ENCODE assay signal across 8 mouse cellular contexts in the genomic region with DNA sequence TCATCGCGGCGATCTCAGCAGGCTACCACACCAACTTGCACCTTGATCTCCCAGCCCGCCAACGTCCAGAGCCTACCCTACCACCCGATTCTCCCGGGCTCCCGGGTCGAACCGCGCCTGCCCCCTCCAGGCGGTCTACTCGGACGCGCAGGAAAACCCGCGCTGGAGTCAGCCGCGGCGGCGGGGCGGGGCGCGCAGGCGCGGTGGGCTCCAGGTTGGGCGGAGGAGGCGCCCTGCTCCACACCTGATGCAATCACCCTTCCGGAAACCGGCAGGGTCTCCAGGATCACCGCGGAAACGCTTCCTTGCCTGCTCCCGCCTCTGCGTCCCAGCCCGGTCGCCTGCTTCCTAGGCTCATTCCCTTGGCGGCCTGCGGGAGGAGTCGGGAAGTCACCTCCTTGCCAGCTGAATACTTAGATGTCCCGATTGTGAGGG. TPM values are rescaled to one million over a fixed set of nuclear protein-coding genes. Genes with fewer than 3 reads are reported as not detected.
DNase-seq lines count a peak whose midpoint lies in the region; ATAC-seq and TF ChIP-seq lines count a peak whose summit lies in the region.

No protein-coding gene starts in this region.

- H3K4me3 ChIP-seq in forebrain, embryonic 11.5 days (ENCODE audit: low read depth, low read length) = peak overlapping the region; percentile 55
- H3K4me3 ChIP-seq in heart, embryonic 14.5 days (ENCODE audit: control insufficient read depth in 1 of 2, insufficient read depth in 1 of 2, low read depth in 1 of 2, low read length in 2 of 2) = peak overlapping the region; percentile 56 to 64
- H3K4me3 ChIP-seq in liver, embryonic 12.5 days = peak overlapping the region; percentile 47
- H3K4me3 ChIP-seq in neural tube, embryonic 12.5 days = peak overlapping the region; percentile 48

- H3K9me3 ChIP-seq in forebrain, embryonic 11.5 days (ENCODE audit: control insufficient read depth, low read length) = no peaks in the 10 kb centered on the region
- no peaks in the 10 kb centered on the region for H3K9me3 ChIP-seq in heart, embryonic 14.5 days (ENCODE audit: control insufficient read depth, low read length)
- no peaks in the 10 kb centered on the region for H3K9me3 ChIP-seq in liver, embryonic 12.5 days (replicated peaks)
- no peaks in the 10 kb centered on the region for H3K9me3 ChIP-seq in neural tube, embryonic 12.5 days

- TF ChIP-seq CTCF in brain, embryonic 14.5 days (IDR thresholded peaks at IDR 0.05; ENCODE audit: borderline replicate concordance, extremely low read depth, insufficient read depth, insufficient read length) = peak; percentile 33; the same call in 1 of the 2 replicates

- peak; percentile 58; the same call in 1 of the 2 replicates for TF ChIP-seq POLR2A in brain, embryonic 14.5 days (IDR thresholded peaks at IDR 0.05; ENCODE audit: borderline replicate concordance, extremely low read depth, insufficient read depth, insufficient read length, poor library complexity, severe bottlenecking)

- peak; percentile 67 for ATAC-seq in forebrain, embryonic 11.5 days (replicated peaks; ENCODE audit: low FRiP score)
- ATAC-seq in heart, embryonic 14.5 days (ENCODE audit: insufficient number of reproducible peaks, insufficient read depth, low FRiP score, low read depth) = peak; percentile 65
- ATAC-seq in liver, embryonic 12.5 days = no peak
- peak; percentile 41; the same call in 1 of the 2 replicates for ATAC-seq in neural tube, embryonic 12.5 days (ENCODE audit: low FRiP score, low read depth)

- H3K27me3 ChIP-seq in forebrain, embryonic 11.5 days (ENCODE audit: control insufficient read depth, insufficient read depth, low read length) = no peaks in the 10 kb centered on the region
- no peaks in the 10 kb centered on the region for H3K27me3 ChIP-seq in heart, embryonic 14.5 days (ENCODE audit: control insufficient read depth, insufficient read depth, low read length)
- H3K27me3 ChIP-seq in liver, embryonic 12.5 days (replicated peaks) = peaks cover 69% of the 10 kb centered on the region
- H3K27me3 ChIP-seq in neural tube, embryonic 12.5 days (replicated peaks) = no peaks in the 10 kb centered on the region

- peak overlapping the region; percentile 68 for H3K4me2 ChIP-seq in forebrain, embryonic 11.5 days (ENCODE audit: low read depth, low read length, severe bottlenecking)
- peak overlapping the region; percentile 78 for H3K4me2 ChIP-seq in heart, embryonic 14.5 days (ENCODE audit: low read length)
- H3K4me2 ChIP-seq in liver, embryonic 12.5 days = peak overlapping the region; percentile 62
- H3K4me2 ChIP-seq in neural tube, embryonic 12.5 days (replicated peaks) = peak overlapping the region; percentile 75

- peaks cover 10% of the 10 kb centered on the region; the same call in 1 of the 2 replicates for H3K4me1 ChIP-seq in forebrain, embryonic 11.5 days (replicated peaks; ENCODE audit: control insufficient read depth, insufficient read depth, low read length)
- H3K4me1 ChIP-seq in heart, embryonic 14.5 days (ENCODE audit: control insufficient read depth in 2 of 2, insufficient read depth in 2 of 2, low read length in 2 of 2) = peaks cover 2 to 22% of the 10 kb centered on the region in 2 experiments; a peak in 2 of 4 replicates
- peaks cover 9% of the 10 kb centered on the region; the same call in 1 of the 2 replicates for H3K4me1 ChIP-seq in liver, embryonic 12.5 days
- H3K4me1 ChIP-seq in neural tube, embryonic 12.5 days = peaks cover 23% of the 10 kb centered on the region

- H3K27ac ChIP-seq in forebrain, embryonic 11.5 days (ENCODE audit: low read depth, low read length) = no peak overlapping the region
- peak overlapping the region; percentile 24 to 51; a peak in 3 of 4 replicates for H3K27ac ChIP-seq in heart, embryonic 14.5 days (replicated peaks in 1 of 2; ENCODE audit: control insufficient read depth in 1 of 2, insufficient read depth in 1 of 2, low read depth in 2 of 2, low read length in 2 of 2)
- no peak overlapping the region for H3K27ac ChIP-seq in liver, embryonic 12.5 days
- peak overlapping the region; percentile 26; the same call in 1 of the 2 replicates for H3K27ac ChIP-seq in neural tube, embryonic 12.5 days

- peak overlapping the region; percentile 72 for H3K9ac ChIP-seq in forebrain, embryonic 11.5 days (ENCODE audit: low read length)
- peak overlapping the region; percentile 67 for H3K9ac ChIP-seq in heart, embryonic 14.5 days (ENCODE audit: low read length)
- peak overlapping the region; percentile 27; the same call in 1 of the 2 replicates for H3K9ac ChIP-seq in liver, embryonic 12.5 days
- peak overlapping the region; percentile 51 for H3K9ac ChIP-seq in neural tube, embryonic 12.5 days

- under 1% methylated on average over 41 of the region's 41 CpGs for WGBS in forebrain, embryonic 11.5 days
- WGBS in heart, embryonic 14.5 days = under 1% methylated on average over 41 of the region's 41 CpGs
- under 1% methylated on average over 41 of the region's 41 CpGs for WGBS in liver, embryonic 12.5 days (ENCODE audit: insufficient replicate concordance)
- WGBS in neural tube, embryonic 12.5 days = under 1% methylated on average over 41 of the region's 41 CpGs

- DNase-seq in B cell, adult 2 months = peak; percentile 53 to 62
- DNase-seq in brain, embryonic 14.5 days (ENCODE audit: low read depth) = peak; percentile 91
- peak; percentile 91 for DNase-seq in forebrain, embryonic 11.5 days (ENCODE audit: low spot score)
- DNase-seq in kidney, postnatal 14 days = peak; percentile 95
- DNase-seq in testis, postnatal 14 days (ENCODE audit: low spot score) = peak; percentile 82

- no peaks in the 10 kb centered on the region for H3K36me3 ChIP-seq in forebrain, embryonic 11.5 days (ENCODE audit: control insufficient read depth, insufficient read depth, low read length)
- H3K36me3 ChIP-seq in heart, embryonic 14.5 days (ENCODE audit: control insufficient read depth, insufficient read depth, low read length) = no peaks in the 10 kb centered on the region
- no peaks in the 10 kb centered on the region for H3K36me3 ChIP-seq in liver, embryonic 12.5 days
- H3K36me3 ChIP-seq in neural tube, embryonic 12.5 days = no peaks in the 10 kb centered on the region

RNA-seq across cellular contexts. Expression of a gene that starts 1.6 kb away (rescaled TPM):
- polyA plus RNA-seq in brain, embryonic 14.5 days (2012; rRNA removed) = 19.9 and 47.9 TPM in 2 replicates
- 35.1 and 35.3 TPM in 2 replicates for polyA plus RNA-seq in forebrain, embryonic 11.5 days (2014; fragmentation: Nextera tagmentation; extraction: Ambion mirVana)
- polyA plus RNA-seq in heart, embryonic 14.5 days (2014; fragmentation: Nextera tagmentation; extraction: Ambion mirVana) = 30.9 and 32.9 TPM in 2 replicates
- polyA plus RNA-seq in liver, embryonic 12.5 days (2016; fragmentation: Nextera tagmentation; extraction: Ambion mirVana) = 5.9 and 6.1 TPM in 2 replicates
- 80.5 and 88.5 TPM in 2 replicates for polyA plus RNA-seq in neural tube, embryonic 12.5 days (2016; fragmentation: Nextera tagmentation; extraction: Ambion mirVana)

RNA-seq across cellular contexts. Expression of a gene that starts 55.7 kb away (rescaled TPM):
- polyA plus RNA-seq in brain, embryonic 14.5 days (2012; rRNA removed) = 1,464 and 1,575 TPM in 2 replicates
- 366 and 368 TPM in 2 replicates for polyA plus RNA-seq in forebrain, embryonic 11.5 days (2014; fragmentation: Nextera tagmentation; extraction: Ambion mirVana)
- 113 and 147 TPM in 2 replicates for polyA plus RNA-seq in heart, embryonic 14.5 days (2014; fragmentation: Nextera tagmentation; extraction: Ambion mirVana)
- 3.0 and 7.1 TPM in 2 replicates for polyA plus RNA-seq in liver, embryonic 12.5 days (2016; fragmentation: Nextera tagmentation; extraction: Ambion mirVana)
- 696 and 765 TPM in 2 replicates for polyA plus RNA-seq in neural tube, embryonic 12.5 days (2016; fragmentation: Nextera tagmentation; extraction: Ambion mirVana)

Comparison
In these comparisons a context has a peak if more than half of its experiments do, and no peak if none do; other contexts are left out.
1. H3K27ac ChIP-seq: peak in heart, embryonic 14.5 days (2 of 2) and neural tube, embryonic 12.5 days (single experiment); none in forebrain, embryonic 11.5 days (single experiment) and liver, embryonic 12.5 days (single experiment).
2. RNA of a gene that starts 55.7 kb away (polyA plus RNA-seq): 1,464 to 1,575 TPM in brain, embryonic 14.5 days, 696 to 765 TPM in neural tube, embryonic 12.5 days, 366 to 368 TPM in forebrain, embryonic 11.5 days and 113 to 147 TPM in heart, embryonic 14.5 days; 3.0 to 7.1 TPM in liver, embryonic 12.5 days; every median in the first group is over 10 times any median in the second.
3. Peak in every context shown above with its lines, with median percentiles within 50 percentile points of each other: DNase-seq, H3K4me2 ChIP-seq, H3K4me3 ChIP-seq and H3K9ac ChIP-seq.